Mouse (Mus musculus) ovary, postnatal 14 days (tissue): ENCODE measurements around the gene Commd7.
"Not testable (repeated sequence)": the region's sequence is repeated elsewhere in the genome, so short reads cannot be mapped to it uniquely, and the experiment has no call there.

Experiments used
- DNase-seq: peaks from one replicate; pipeline ENCODE4 v3.0.0; 2022; ENCODE audit warnings: low spot score

Gene Commd7

DNA sequence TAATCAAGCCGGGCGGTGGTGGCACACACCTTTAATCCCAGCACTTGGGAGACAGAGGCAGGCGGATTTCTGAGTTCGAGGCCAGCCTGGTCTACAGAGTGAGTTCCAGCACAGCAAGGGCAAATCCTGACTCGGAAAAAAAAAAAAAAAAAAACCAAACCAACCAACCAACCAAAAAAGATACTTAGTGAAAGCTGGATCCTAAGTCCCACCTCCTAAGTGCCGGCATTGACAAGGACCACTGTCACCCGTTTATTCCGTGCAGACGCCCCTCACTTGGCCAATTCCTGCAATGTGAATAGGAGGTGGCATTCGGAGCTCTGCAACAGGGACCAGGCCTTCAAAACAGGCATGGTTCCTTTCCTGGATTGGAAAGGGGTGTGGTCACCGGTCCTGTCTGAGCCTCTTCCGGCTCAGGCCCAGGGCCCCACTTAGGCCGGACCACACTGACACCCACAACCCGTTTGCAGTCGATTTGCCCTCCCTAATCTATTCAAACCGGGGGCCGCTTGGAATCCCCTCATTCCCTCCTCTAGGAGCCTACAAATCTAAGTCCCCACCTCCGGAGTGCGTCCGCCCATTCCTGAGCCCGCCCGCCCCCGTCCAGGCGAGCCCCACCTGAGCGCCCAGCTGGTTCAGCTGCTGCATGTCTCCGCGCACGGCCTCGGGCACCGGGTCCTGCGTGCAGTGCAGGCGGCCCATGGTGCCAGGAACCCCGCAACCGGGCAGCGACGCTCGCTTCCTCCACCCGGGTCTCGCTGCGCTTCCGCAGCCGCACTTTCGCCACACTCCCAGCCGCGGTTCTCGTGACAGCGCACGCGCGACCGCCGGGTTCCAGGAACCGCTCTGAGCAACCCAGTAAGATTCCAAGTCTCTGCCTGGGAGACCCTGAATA, at the start of gene Commd7:
Gene Commd7, minus strand, starts transcription at position 806 of the 895 bp plus-strand sequence.
- peak; percentile 84 for DNase-seq

GRCm38 (mm10) chr2:153679959-153680358, 47.4 kb upstream of the Commd7 start:
- DNase-seq: no peak

- DNase-seq: no peak
Observed at GRCm38 (mm10) chr2:153677550-153677949, 45.0 kb upstream of the Commd7 start.

DNA sequence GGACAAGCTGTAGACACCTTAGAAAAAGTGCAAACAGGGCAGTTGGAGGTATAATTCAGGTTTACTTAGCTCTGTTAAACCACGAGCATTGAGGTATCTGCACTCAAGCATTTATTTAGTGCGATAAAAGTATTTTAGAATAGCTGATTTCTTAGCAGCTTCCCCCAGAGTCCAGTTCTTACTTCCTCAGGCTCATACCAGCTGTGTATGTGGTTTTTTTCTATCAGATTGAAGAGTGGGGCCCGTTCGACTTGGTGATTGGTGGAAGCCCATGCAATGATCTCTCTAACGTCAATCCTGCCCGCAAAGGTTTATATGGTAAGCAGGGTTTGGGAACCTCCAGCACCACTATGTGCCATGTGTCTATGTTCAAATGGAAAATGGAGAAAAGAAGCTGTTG, 44.4 kb upstream of the Commd7 start:
- DNase-seq: no peak

DNA sequence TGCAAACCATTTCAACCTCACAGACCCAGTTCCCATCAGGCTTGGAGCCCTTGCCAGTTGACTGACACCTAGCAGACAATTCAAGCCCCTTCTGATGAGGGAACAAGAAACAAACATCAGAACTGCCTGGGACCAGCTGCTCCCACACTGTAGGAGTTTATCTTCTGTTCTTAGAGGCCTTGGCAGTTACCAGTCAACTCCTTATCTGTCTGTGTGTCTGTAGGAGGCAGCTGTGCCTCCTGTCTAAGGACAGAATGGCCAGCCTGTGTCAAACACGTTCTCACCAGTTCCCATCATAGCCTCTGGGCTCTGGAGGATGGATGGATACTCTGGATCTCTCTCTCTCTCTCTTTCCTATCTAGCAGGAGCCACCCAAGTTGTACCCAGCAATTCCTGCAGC, 42.8 kb upstream of the Commd7 start:
- DNase-seq: not testable (repeated sequence)

DNA sequence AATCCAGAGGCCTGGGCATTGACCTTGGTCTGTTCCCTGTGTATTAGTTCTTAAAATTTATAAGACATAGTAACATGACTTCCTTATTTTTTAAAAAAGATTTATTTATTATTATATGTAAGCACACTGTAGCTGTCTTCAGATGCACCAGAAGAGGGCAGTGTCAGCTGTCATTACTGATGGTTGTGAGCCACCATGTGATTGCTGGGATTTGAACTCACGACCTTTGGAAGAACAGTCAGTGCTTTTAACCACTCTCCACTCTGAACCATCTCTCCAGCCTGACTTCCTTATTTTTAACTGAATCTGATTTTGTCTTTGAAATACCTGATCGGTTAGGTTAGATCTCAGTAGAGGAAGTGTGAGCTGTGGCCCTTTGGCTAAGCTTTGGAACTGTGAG, 40.0 kb upstream of the Commd7 start:
- DNase-seq: no peak

- no peak for DNase-seq
Observed at GRCm38 (mm10) chr2:153670111-153670510, 37.5 kb upstream of the Commd7 start.

GRCm38 (mm10) chr2:153668754-153669376, 36.3 kb upstream of the Commd7 start:
- DNase-seq: no peak

GRCm38 (mm10) chr2:153665401-153665800, 32.8 kb upstream of the Commd7 start:
- DNase-seq: no peak

- no peak for DNase-seq
Observed at GRCm38 (mm10) chr2:153660616-153661015, 28.0 kb upstream of the Commd7 start.

- DNase-seq: not testable (repeated sequence)
Observed at GRCm38 (mm10) chr2:153657659-153658058, 25.1 kb upstream of the Commd7 start.

GRCm38 (mm10) chr2:153651681-153652080, 19.1 kb upstream of the Commd7 start:
- DNase-seq: no peak

DNA sequence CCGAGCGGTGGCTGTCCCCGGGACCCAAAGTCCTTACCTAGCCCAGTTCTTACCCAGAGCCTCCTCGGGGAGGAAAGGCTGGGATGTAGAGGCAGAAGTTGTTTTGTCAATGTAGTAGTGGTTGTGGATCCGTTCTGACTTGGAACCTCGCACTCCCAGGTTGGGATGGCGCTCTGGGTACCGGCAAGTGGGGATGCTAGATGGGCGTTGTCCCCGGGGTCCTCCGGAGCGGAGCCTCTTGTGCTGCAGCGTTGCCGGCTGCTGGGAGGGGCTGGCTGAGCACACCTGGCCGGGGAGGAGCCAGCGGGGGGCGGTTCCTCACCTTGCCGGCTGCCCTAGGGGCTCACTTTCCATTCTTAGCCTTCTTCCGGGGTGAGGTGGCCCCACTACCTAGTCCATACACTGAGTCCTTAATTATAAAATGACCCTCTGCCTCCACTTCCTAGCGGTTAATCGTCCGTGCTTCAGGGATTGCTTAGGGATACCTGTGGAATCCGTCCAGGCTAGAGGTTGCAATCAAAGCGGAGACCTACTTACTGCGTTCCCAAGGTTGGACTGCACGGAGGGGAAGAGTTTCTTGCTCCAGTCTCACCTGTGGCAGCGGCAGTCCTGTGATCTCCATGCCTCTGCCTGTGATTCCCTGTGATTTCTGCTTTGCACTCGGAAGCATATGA, 17.6 kb upstream of the Commd7 start:
- no peak for DNase-seq

DNA sequence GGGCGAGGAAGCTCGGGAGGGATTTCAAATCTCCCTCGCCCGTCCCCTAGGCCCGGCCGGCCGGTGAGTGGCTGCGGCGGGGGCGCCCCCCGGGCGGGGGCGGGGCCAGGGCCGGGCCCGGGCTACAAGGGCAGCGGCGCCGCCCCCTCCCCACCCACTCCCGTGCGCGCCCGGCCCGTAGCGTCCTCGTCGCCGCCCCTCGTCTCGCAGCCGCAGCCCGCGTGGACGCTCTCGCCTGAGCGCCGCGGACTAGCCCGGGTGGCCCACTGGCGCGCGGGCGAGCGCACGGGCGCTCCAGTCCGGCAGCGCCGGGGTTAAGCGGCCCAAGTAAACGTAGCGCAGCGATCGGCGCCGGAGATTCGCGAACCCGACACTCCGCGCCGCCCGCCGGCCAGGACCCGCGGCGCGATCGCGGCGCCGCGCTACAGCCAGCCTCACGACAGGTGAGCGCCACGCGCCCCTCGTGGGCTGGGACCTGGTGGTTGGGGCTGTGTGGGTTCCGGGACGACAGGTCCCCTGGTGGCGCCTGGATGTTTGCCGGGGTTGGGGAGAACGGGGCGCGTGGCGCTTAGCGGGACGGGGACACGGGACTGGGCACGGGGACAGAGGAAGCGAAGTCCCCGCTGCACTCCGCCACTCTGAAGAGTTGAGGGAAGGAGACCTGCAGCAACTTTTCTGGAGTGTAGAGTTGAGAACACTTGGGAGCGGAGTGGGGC, 16.9 kb upstream of the Commd7 start, which contains the start of gene Dnmt3b:
Gene Dnmt3b, plus strand, starts transcription at position 153 of the 716 bp plus-strand sequence.
- DNase-seq: peak; percentile 51

DNA sequence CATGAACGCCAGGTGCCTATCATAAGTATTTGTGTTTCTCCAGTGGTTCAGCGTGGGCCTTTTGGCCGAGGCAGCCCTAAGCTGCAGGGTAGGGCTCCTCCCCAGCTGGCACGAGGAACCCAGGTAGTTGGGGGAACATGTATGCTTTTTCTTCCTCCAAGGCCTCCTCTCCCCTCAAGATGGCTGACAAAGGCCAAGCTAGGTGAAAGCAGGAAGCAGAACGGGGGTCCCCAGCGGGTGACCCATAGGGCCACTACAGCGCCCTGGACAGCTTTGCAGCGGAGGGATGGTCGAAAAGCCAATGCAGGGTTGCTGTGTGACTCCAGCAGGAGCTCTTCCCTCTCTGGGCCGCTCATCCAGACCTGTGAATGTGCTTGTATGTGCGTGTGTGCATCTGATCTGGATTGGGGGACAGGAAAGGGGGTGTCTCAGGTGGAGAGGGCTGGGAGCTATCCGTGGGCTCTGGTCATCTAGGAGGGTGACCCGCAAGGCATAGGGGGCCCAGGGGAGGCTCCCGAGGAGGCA, 16.3 kb upstream of the Commd7 start:
- DNase-seq: no peak

DNA sequence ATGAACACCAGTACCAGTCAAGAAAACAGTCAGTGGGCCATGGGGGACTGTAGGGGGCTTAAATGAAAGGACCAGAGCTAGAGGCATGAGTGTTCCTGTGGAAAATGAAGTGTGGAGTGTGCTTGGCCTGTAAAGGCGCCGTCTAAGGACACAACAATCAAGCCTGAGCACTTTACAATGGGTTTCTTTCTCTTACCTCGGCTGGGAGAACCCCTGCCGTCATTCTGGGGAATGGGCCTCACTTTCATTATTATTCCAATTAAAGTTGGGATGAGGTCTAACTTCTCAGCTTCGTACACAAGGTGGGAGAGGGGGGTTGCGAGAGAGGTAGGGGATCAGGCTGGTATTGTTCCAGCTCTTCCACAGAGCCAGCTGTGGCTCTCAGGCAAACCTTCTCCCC, 10.4 kb upstream of the Commd7 start:
- no peak for DNase-seq

GRCm38 (mm10) chr2:153642496-153642895, 9.9 kb upstream of the Commd7 start:
- DNase-seq: no peak

DNA sequence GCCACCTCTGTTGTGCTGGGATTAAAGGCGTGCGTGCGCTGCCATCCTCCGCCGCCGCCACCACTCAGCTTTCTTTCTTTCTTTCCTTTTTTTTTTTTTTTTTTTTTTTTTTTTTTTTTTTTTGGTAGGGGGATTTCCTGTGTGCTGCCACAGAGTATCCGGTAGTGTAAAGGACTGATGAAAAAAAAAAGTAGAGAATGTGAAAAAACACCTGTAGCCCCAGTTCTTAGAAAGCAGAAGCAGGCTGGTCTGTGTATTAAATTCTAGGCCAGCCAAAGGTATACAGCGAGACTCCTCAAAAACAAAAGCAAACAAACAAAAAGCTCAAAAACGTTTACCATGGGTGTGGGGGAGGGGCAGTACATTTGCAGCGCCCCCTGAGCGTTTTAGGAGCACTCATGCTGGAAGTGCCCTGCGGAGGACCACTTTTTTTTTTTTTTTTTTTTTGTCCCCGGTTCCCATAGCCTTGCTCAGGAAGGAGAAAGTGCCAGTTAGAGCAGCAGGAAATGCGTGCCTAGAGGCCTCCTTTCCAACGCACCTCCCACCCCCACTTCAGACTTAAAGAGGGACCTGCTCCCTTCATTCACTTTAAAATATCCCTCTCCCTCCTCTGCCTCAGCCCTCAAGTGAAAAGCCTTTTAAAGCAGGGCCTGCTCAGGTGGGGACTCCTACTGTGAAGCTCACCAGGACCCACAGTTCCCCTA, 6.5 kb upstream of the Commd7 start:
- no peak for DNase-seq

DNA sequence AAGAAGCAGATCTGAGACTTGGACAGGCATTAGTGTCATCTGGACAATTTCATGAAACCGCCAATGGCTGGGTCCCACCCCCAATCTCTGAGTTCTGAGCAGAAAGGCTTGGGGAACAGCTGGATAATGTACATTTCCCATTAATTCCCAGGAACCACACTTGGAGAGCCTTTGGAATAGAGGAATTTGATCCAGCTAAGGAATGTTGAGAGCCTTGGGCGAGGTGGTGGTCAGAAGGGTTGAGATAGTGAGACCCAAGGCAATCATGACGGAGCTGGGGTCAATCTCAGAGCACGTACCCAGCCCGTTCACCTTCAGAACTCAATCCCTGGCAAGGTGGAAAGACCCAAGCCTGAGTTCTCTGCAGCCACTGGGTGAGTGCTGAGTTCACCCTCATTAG, 678 bp upstream of the Commd7 start:
- no peak for DNase-seq

GRCm38 (mm10) chr2:153632871-153633226, 268 bp upstream of the Commd7 start:
- DNase-seq: no peak

DNA sequence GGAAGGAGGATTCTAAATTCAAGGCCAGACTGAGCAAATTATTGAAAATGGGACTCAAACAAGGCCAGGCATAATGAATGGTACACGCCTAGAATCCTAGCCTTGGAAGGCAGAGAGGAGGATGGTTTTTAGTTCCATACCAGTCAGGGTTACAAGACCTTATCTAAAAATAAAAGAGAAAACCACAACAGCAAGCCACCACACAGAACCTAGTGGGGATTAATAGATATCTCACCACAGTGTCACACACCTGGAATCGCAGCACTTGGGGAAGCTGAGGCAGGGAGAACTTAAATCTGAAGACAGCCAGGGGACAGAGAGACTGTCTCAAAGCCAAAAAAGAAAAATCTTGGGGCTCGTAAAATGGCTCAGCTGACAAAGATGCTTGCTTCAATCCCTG, 1.6 kb downstream of the Commd7 start:
- no peak for DNase-seq
